Mouse (Mus musculus) frontal cortex, postnatal 25 days (tissue): ENCODE data around the gene Rbpjl.

ENCODE experiments used
- DNase-seq, 2 experiments: peaks; one replicate each; pipeline ENCODE4 v3.0.0; 2022; ENCODE audit warnings: low spot score in 2 of 2

Gene Rbpjl

DNA sequence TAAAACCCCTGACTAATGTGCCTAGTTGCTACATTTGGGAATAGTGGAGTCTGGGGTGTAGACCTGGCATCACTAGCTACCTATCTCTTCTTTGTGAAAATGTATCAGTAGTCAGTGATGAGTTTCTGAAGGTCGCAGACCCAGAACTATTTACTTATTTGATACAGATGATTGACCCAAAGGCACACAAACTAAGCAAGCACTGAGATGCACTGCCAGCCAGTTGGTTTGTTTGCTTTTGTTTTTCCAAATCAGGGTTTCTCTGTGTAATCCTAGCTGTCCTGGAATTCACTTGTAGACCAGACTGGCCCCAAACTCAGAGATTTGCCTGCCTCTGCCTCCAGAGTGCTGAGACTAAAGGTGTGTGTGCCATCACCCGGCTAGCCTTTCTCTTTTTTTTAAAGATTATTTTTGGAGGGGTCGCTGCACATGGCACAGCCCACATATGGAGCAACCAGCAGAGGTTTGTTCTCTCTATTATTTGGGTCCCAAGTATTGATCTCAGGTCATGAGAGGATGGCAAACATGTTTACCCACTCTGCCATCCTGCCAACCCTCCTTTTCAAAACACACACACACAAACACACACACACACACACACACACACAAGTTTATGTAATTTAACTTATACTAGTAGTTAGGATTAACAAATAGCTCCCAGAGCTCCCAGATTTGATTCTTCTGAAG, 42.6 kb downstream of the Rbpjl start:
- DNase-seq: no peak

DNA sequence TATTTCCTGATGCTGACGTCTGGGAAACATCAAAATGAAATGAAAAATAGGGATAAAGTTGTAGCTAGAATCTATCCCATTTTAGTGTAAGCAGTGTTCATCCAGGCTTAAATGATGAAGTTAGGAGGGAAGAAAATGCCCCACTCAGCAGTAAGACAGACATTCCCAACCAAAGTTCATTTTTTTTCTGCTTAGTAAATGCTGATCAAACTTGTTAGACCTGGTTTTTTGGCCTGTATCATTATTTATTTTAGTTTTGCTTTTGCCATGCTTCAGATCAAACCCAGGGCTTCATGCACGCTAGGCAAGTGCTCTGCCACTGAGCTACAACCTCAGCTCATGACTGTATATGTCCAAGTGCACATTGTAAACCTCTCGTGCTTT, 43.1 kb downstream of the Rbpjl start:
- no peak for DNase-seq

DNA sequence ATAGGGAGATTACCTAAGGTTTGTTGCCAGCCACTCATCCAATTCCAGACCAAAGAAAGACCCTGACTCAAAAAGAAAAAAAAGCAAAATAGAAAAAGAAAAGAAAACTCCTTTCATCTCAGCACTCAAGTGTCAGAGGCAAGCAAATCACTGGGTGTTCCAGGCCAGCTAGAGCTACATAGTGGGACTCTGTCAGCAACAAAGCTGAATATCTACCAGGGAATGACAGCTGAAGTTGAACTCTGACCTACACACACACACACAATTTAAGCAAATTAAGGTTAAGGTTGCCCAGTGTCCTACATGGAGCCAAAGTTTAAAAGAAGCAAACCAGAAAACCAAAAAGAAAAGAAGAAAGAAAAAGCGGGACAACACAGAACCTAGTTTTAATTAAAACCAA, 45.2 kb downstream of the Rbpjl start:
- DNase-seq: no peak

DNA sequence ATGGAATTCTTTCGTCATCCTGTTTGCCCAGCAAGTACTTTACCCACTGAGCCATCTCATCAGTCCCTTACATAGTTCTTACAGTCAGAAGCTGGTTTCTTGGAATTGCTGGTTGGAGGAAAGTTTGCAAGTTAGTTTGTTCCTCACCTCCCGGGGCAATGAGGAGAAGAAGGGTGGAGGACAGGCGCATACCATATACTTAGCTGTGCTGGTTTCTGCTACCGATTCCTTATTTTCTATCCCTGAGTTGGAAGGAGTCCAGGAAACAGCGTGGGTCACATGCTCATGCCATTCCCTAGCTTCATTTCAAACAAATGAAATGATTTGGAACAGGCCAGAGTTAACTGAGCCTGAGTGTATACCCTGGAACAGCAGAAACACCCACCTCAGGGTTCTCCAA, 46.0 kb downstream of the Rbpjl start:
- DNase-seq: no peak

DNA sequence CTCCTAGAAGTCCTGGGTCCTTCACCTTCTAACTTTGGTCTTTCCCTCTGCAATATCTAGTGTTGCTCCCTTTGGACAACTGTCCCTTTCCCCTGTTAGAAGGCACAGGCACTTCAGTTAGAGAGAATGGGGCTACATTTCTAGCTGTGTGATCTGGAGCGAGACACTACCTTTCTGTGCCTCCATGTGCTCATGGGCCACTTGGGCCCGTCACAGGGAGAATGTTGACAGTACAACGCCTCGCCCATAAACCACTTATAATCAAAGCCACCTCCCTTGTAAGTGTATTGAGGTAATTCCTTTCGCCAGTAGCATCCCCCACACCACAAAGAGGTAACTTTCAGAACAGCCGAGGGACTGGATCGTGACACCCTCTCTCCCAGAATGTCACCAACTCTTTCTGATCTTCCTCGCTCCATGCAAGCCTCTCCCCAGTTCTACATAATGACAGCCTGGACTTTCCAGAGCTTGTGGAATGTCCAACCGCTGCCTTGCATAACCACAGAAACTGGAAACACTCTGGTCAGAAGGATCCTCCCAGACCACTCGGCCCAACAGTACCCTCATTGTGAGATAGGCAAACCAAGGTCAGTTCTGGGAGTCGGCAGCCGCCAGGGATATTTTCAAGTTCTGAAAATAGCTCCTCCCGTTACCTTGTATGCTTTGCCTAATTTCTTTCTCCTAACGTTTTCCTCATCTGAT, 46.6 kb downstream of the Rbpjl start:
- DNase-seq: no peak

DNA sequence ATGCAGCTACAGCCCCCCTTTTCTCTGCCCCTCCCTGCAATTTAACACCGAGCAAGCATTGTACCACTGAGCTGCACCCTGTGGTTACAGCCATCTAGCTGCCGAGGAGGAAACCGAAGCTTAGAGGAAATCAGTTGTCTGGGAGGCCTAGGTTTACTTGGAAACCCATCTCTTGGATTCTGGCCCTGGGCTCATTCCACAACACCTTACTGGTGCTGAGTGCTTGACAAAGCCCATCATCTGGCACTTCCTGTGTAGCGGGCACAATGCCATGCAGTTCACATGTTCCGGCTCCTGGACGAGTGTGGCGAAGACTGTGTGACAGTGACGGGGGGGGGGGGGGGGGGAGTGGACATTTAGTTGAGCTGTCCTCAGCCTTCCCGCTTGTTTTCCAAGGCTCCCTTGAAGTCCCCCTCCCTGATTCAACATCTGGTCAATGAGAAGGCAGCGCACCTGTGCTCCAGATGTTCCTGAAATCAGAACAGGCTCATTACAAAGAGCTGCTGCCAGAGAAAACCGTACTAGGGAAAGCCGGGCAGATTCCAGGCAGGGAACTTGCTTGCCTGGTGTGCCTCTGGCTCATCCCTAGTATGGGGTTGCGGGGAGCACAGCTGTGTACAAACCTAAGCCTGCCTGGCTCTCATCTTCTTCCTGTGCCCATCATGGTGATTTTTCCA, 49.2 kb downstream of the Rbpjl start:
- DNase-seq: no peak

DNA sequence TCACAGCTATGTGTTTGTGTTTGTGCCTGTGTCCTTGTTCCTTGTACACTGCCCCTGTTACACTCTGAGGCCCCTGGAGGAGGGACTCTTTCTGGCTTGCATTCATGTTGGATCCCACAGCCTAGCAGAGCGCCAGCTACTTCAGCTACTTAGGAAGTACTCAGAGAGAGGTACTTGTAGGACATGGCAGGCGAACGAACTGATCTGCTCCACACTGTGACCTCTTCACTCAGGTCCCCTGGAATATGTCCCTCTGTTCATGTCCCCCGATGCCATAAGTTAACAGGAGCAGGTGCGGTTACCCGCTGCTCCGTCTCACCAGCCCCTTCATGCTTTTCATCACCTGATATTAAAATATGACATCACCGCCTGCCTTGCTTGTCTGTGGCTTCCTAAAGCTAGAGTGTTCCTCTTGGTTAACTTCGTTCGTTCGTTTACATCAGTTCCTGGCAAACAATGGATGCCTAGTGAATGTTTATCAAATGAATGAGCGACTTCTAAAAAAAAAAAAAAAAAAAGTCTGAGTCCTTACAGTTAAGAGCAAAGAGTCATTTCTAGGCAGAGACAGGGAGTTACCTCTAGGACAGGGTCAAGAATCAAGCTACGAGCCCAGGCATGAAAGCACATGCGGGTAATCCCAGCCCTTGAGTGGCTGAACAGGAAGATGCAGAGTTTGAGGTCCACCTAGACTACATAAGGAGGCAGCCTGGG, 50.3 kb downstream of the Rbpjl start:
- no peak for DNase-seq

DNA sequence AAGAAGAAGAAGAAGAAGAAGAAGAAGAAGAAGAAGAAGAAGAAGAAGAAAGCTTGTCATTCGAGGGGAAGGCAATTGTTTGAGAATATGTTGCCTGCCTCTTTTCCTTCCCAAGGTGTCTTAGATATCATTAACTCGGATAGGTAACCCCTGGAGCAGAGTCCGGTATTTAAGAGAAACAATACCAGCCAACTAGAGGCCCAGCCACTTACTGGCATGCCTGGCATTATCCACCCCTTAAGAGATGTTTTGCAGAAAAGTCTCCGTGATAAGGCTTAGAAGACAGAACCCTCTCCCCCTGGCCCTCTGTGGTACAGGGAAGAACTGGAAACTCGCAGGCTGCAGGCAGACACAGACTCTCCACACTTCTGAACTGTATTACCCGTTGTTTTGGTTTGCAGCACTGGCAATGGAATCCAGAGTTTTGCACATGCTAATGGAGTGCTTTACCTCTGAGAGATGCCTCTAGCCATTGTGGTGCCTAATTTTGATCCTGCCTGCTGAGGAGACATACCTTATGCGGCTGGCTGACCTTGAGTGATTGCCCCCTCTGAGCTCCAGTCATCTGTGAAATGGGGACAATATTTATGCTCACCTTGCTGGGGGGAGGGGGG, 51.1 kb downstream of the Rbpjl start:
- no peak for DNase-seq

DNA sequence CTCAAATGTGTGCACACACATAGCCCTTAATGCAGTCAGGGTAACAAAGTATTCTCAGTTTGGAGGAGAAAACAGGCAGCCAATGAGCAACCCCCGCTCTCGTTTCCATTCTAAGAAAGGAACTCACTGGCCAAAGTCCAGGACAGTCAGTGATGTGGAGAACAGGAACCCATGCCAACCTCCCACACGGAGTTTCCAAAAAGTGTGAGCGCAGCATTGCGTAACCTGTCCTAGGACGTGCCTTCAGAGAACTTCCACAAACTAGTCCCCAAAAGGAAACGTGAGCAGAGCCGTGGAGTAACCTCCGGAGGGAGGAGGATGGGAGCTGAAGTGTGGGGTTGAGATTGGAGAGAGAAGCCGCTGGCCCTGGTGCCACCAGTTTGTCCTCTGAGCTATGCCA, 51.9 kb downstream of the Rbpjl start:
- DNase-seq: peak; percentile 51 to 64

DNA sequence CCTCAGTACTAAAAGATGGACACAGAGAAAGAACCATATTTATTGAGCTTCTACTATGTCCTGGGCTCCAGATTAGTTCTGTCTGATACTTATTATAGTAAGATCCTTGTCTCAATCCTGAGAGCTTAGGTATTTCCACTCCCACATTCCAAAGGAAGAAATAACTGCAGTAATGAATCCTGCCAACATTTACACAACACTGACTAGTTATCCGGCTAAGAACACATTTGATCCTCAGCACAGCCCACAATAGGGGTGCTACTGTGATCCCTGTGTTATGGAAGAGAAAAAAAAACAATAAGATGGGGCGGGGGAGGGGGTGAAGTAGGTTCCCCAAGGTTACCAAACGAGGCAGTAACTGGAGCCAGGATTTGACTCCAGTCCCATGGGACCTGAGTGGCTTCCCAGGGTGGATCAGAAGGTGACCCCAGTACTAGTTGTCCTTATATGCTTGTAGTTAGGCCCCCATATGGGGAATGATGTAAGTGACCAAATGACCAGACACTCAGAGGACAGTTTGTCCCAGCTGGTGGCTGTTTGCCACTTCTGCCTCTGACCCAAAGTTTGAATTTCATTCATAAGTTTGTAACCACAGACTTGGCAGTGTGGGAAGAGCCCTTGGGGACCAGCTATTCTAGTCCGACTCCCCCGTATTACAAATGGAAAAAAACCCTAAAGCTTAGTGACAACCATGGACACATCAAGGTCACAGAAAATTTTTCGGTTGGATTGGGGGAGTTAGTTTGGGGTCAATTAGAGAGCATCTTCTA, 52.7 kb downstream of the Rbpjl start:
- DNase-seq: no peak

DNA sequence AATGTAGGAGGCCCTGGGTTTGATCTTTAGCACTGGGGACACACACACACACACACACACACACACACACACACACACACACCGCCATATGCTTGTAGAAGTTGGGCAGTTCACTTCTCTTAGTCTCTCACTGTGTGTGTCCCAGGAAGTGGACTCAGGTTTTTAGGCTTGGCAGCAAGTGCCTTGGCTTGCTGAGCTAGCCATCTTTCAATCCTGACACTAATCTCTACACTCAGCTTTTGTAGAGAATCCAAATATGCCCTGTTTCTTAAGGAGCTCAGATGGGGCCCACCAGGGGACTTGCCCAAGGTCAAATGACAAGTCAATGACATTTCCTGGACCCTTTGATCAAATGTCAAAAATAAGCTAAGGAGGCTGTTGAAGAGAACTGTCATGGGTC, 53.5 kb downstream of the Rbpjl start:
- no peak for DNase-seq

DNA sequence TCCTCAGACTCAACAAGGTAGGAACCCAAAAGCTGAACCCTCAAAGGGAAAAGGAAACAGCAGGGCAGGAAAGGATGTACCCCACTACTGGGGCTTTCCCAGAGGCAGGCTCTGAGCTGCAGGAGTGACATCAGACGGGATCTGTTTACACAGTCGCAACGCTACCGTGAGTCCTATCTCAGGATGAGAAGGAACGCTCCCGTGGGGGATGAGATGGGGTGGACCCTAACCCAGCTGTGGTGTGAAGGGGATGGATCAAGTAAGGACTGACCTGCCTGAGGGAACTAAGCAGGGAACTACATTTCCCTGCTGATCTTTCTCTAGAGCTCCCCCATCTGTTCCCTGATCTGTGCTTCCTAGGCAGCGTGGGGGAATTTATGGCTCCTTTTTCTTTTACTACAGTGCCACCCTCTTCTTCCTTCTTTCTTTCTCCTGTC, 53.9 kb downstream of the Rbpjl start, which contains the start of gene Sys1:
TSS of gene Sys1 (plus strand) at position 101 of the 437 bp plus-strand sequence.
- peak; percentile 13 to 24 for DNase-seq

DNA sequence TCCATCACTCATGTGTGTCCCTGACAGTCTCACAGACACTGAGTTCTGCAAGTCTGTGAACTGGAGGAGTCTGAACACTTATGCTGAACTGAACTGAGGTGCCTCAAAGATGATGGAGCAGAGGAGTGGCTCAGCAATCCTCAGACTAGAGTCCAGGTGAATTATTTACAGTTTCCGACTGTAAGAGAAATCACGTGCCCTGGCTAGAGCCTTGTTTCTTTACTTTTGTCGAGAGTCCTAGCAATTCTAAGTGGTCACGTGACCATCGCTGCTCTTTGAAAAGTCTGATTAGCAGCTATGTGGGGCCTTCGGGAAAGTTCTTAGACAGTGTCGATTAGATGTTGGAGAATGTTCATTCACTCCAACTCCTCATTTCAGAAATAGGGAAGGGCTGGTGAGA, 55.0 kb downstream of the Rbpjl start:
- no peak for DNase-seq

DNA sequence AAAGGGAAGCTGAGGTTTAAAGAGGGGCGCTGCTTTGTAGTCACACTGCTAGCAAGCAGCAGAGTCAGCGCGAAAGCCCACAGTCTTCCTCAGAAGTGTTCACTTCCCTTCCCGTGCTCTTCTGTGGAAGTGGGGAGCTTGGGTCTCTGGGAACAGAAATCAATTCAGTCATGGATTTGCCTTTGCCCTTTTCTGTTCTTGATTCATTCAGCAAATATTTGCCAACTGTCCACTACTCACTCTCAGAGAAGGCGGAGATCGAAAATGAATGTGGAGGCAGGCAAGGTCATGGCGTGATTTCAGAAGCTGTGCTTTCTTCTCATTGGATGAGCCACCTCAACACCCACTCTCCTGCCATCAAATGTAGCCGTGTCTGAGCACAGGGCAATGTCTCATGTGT, 55.6 kb downstream of the Rbpjl start:
- no peak for DNase-seq

DNA sequence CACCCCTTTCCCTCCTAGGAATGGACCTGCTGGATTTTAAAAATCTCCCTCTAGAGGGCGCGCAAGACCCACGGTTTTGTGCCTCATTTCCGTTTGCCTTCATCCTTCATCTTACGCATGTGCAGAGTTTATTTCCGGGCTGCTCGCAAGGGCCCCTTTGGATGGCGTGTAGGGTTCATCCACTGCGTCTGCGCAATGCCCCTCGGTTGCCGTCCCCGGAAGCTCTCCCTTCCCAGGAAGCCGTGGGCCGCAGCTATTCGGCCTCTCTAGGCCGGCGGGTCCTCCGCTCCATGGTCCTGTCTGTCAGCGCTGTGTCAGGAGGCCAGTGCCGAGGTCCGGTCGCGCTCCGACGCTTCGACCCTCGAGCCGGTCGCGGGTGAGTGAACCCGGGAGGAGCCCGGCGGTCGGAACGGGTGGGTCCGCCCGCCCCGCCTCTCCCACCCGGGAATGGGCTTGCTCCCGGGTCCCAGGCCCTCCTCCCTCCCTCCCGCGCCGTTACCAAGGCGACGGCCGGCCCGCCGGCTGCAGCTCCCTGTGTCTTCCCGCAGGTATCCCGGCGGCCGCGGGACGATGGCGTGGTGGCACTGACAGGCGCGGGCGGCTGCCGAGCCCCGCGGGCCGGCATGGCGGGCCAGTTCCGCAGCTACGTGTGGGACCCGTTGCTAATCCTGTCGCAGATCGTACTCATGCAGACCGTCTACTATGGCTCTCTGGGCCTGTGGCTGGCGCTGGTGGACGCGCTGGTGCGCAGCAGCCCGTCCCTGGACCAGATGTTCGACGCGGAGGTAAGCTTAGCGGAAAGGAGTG, 58.0 kb downstream of the Rbpjl start, which contains the start of gene Gm20458:
TSS of gene Gm20458 (plus strand) at position 223 of the 807 bp plus-strand sequence.
- peak; percentile 89 to 93 for DNase-seq
